21 mouse cellular contexts compared by ENCODE assay signal in the genomic region with DNA sequence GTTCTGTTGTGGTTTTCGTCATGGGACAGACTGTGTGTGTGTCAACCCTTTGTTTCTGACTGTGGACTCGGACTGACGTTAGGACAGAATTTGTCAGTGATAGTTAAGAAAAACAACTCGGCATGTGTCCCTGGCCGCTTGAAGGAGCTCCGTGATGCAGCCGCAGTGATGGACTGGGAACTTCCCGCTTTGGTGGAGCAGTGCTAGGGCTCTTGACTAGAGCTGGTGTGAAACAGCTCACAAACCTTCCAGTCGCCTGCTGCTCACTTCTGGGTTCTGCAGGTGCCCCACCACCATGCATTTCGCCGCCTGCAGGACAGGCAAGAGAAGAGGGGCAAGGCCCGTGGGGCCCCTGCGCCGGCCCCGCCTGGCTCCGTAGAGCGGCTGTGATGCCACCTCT. TPM values are rescaled to one million over a fixed set of nuclear protein-coding genes. Genes with fewer than 3 reads are reported as not detected.
DNase-seq lines count a peak whose midpoint lies in the region; ATAC-seq and TF ChIP-seq lines count a peak whose summit lies in the region.
"Had no signal": no experiment of that assay in that cellular context is flagged by ENCODE, and none has a peak within 500 bp of the region (broad histone marks: within the 10 kb centered on the region; RNA-seq: fewer than 3 reads in every experiment).

No protein-coding gene starts in this region.

- no peak for ATAC-seq in heart, embryonic 12.5 days (ENCODE audit: insufficient number of reproducible peaks, low FRiP score)
- ATAC-seq in megakaryocyte, adult 5-6 weeks (ENCODE audit: poor library complexity, severe bottlenecking): peak; percentile 59
- ATAC-seq in forebrain, postnatal 0 days: no peak
- ATAC-seq: midbrain, embryonic 16.5 days had no signal

- WGBS in heart, embryonic 12.5 days: 66% methylated on average over 17 of the region's 17 CpGs
- WGBS in forebrain, postnatal 0 days: 74% methylated on average over 12 of the region's 17 CpGs

- in situ Hi-C loops in ES-E14 (cut with MboI; ENCODE audit: low sequenced_read_pairs in 2 of 2, unreplicated experiment in 2 of 2): no loop called here

- H3K27ac ChIP-seq in heart, embryonic 12.5 days (ENCODE audit: poor library complexity, severe bottlenecking): no peak overlapping the region
- H3K27ac ChIP-seq in ES-E14 (ENCODE audit: insufficient read depth, low read depth, low read length, poor library complexity, severe bottlenecking): no peak overlapping the region
- no peak overlapping the region for H3K27ac ChIP-seq in forebrain, postnatal 0 days (ENCODE audit: low read depth, low read length)
- H3K27ac ChIP-seq: embryonic facial prominence, embryonic 12.5 days; hindbrain, embryonic 10.5 days; kidney, embryonic 15.5 days; limb, embryonic 13.5 days had no signal

- DNase-seq in heart, adult 9 months (ENCODE audit: low spot score in 2 of 2): no peak
- DNase-seq in A20 (ENCODE audit: low read depth, low spot score) (peak; percentile 79), ES-E14 (ENCODE audit: low read depth, low spot score) (no peak)
- DNase-seq in testis, postnatal 10 days (ENCODE audit: low spot score): no peak
- no peak for DNase-seq in forebrain, postnatal 0 days
- DNase-seq: B cell, adult 2 months; cerebellum, adult 11-12 months; cerebellum, postnatal 36 days; gastrocnemius, postnatal 14 days; lung, embryonic 14.5 days had no signal

- TF ChIP-seq CTCF in forebrain, postnatal 0 days (IDR thresholded peaks at IDR 0.05; ENCODE audit: low read depth): no peak

- peak overlapping the region; percentile 57 for H3K4me2 ChIP-seq in heart, embryonic 12.5 days
- H3K4me2 ChIP-seq in forebrain, postnatal 0 days (ENCODE audit: low read depth): no peak overlapping the region
- H3K4me2 ChIP-seq: embryonic facial prominence, embryonic 12.5 days; kidney, embryonic 15.5 days; limb, embryonic 13.5 days; lung, embryonic 14.5 days had no signal

- peaks cover 5% of the 10 kb centered on the region for H3K4me1 ChIP-seq in heart, embryonic 12.5 days (replicated peaks)
- H3K4me1 ChIP-seq in ES-E14 (ENCODE audit: control insufficient read depth in 2 of 2, insufficient read depth in 2 of 2, low read length in 2 of 2, poor library complexity in 1 of 2): peaks cover 2 to 4% of the 10 kb centered on the region in 2 experiments; a peak in 1 of 4 replicates
- no peaks in the 10 kb centered on the region for H3K4me1 ChIP-seq in forebrain, postnatal 0 days (ENCODE audit: insufficient read depth)
- H3K4me1 ChIP-seq: embryonic facial prominence, embryonic 12.5 days; hindbrain, embryonic 10.5 days; kidney, embryonic 15.5 days; limb, embryonic 13.5 days had no signal

- H3K4me3 ChIP-seq in heart, embryonic 12.5 days: no peak overlapping the region
- peak overlapping the region; percentile 52 to 55 for H3K4me3 ChIP-seq in ES-E14 (ENCODE audit: insufficient read depth in 1 of 2, low read depth in 1 of 2, low read length in 2 of 2, poor library complexity in 1 of 2, severe bottlenecking in 1 of 2)
- H3K4me3 ChIP-seq in forebrain, postnatal 0 days (ENCODE audit: low read depth, low read length): no peak overlapping the region
- H3K4me3 ChIP-seq: embryonic facial prominence, embryonic 12.5 days; hindbrain, embryonic 10.5 days; kidney, embryonic 15.5 days; limb, embryonic 13.5 days had no signal

- H3K9me3 ChIP-seq in heart, embryonic 12.5 days (replicated peaks): 0 out of 2 replicates have a peak, but pooled peaks cover 3% of the 10 kb centered on the region
- H3K9me3 ChIP-seq in ES-E14 (ENCODE audit: control insufficient read depth, insufficient read depth, low read depth, low read length): no peaks in the 10 kb centered on the region
- no peaks in the 10 kb centered on the region for H3K9me3 ChIP-seq in forebrain, postnatal 0 days (ENCODE audit: low read length)
- H3K9me3 ChIP-seq: embryonic facial prominence, embryonic 12.5 days; hindbrain, embryonic 10.5 days; kidney, embryonic 15.5 days; limb, embryonic 13.5 days had no signal

- H3K27me3 ChIP-seq in heart, embryonic 12.5 days (replicated peaks): no peaks in the 10 kb centered on the region
- H3K27me3 ChIP-seq in forebrain, postnatal 0 days (ENCODE audit: insufficient read depth, low read length): no peaks in the 10 kb centered on the region
- H3K27me3 ChIP-seq: embryonic facial prominence, embryonic 12.5 days; kidney, embryonic 15.5 days; limb, embryonic 13.5 days had no signal

- H3K36me3 ChIP-seq in heart, embryonic 12.5 days: no peaks in the 10 kb centered on the region
- no peaks in the 10 kb centered on the region for H3K36me3 ChIP-seq in ES-E14 (ENCODE audit: control insufficient read depth, insufficient read depth, low read length, poor library complexity, severe bottlenecking)
- no peaks in the 10 kb centered on the region for H3K36me3 ChIP-seq in forebrain, postnatal 0 days (ENCODE audit: insufficient read depth)
- H3K36me3 ChIP-seq: embryonic facial prominence, embryonic 12.5 days; hindbrain, embryonic 10.5 days; kidney, embryonic 15.5 days; limb, embryonic 13.5 days had no signal

- H3K9ac ChIP-seq in heart, embryonic 12.5 days: no peak overlapping the region
- peak overlapping the region; percentile 14; the same call in 1 of the 2 replicates for H3K9ac ChIP-seq in ES-E14 (ENCODE audit: insufficient read depth, low read depth, low read length, poor library complexity, severe bottlenecking)
- no peak overlapping the region for H3K9ac ChIP-seq in forebrain, postnatal 0 days
- H3K9ac ChIP-seq: embryonic facial prominence, embryonic 12.5 days; kidney, embryonic 15.5 days; limb, embryonic 13.5 days; lung, embryonic 14.5 days had no signal

TF ChIP-seq in ES-E14, 5 proteins besides CTCF, POLR2A, EP300 and RAD21:
- no peak for TF ChIP-seq CHD2 (IDR thresholded peaks at IDR 0.05; ENCODE audit: low read depth, low read length)

RNA-seq across cellular contexts. Expression of gene Ffar2, which starts 8.7 kb away (rescaled TPM):
- not detected in 2 replicates for polyA plus RNA-seq in heart, embryonic 12.5 days (2016; fragmentation: Nextera tagmentation; extraction: Ambion mirVana)
- total RNA-seq in ES-E14 (2012; rRNA removed): not detected in 2 replicates
- 3.4 and 4.0 TPM in 2 replicates for total RNA-seq in megakaryocyte, adult 5-6 weeks (2015)
- 12.2 and 15.3 TPM in 2 replicates for total RNA-seq in megakaryocyte, adult 5-6 weeks (2017)
- total RNA-seq in forebrain, postnatal 0 days (2014; rRNA removed): not detected in 2 replicates
- 0.07 TPM in 1 of 2 replicates, not detected in the other for polyA plus RNA-seq in forebrain, postnatal 0 days (2015; fragmentation: Nextera tagmentation; extraction: Ambion mirVana)
- total RNA-seq: layer of hippocampus, adult 18-20 months had no signal
- polyA plus RNA-seq: embryonic facial prominence, embryonic 12.5 days; hindbrain, embryonic 10.5 days; limb, embryonic 13.5 days; neural tube, embryonic 11.5 days had no signal

RNA-seq across cellular contexts. Expression of gene Ffar3, which starts 23.7 kb away (rescaled TPM):
- polyA plus RNA-seq in heart, embryonic 12.5 days (2016; fragmentation: Nextera tagmentation; extraction: Ambion mirVana): not detected in 2 replicates
- total RNA-seq in ES-E14 (2012; rRNA removed): 1.0 and 1.2 TPM in 2 replicates
- not detected in 2 replicates for total RNA-seq in megakaryocyte, adult 5-6 weeks (2015)
- not detected in 2 replicates for total RNA-seq in megakaryocyte, adult 5-6 weeks (2017)
- not detected in 2 replicates for total RNA-seq in forebrain, postnatal 0 days (2014; rRNA removed)
- 0.09 TPM in 1 of 2 replicates, not detected in the other for polyA plus RNA-seq in forebrain, postnatal 0 days (2015; fragmentation: Nextera tagmentation; extraction: Ambion mirVana)
- total RNA-seq: gastrocnemius, postnatal 14 days; layer of hippocampus, adult 18-20 months had no signal
- polyA plus RNA-seq: frontal cortex, adult 2 months; hindbrain, embryonic 10.5 days; limb, embryonic 13.5 days; lung, embryonic 14.5 days; midbrain, embryonic 16.5 days; neural tube, embryonic 11.5 days; thymus, postnatal 0 days had no signal

RNA-seq across cellular contexts. Expression of gene Ffar1, which starts 29.1 kb away (rescaled TPM):
- not detected in 2 replicates for polyA plus RNA-seq in heart, embryonic 12.5 days (2016; fragmentation: Nextera tagmentation; extraction: Ambion mirVana)
- 0.04 and 0.16 TPM in 2 replicates for total RNA-seq in ES-E14 (2012; rRNA removed)
- total RNA-seq in megakaryocyte, adult 5-6 weeks (2015): 0.09 TPM in 1 of 2 replicates, not detected in the other
- 0.07 TPM in 1 of 2 replicates, not detected in the other for total RNA-seq in megakaryocyte, adult 5-6 weeks (2017)
- 0.08 TPM in 1 of 2 replicates, not detected in the other for total RNA-seq in forebrain, postnatal 0 days (2014; rRNA removed)
- polyA plus RNA-seq in forebrain, postnatal 0 days (2015; fragmentation: Nextera tagmentation; extraction: Ambion mirVana): not detected in 2 replicates
- total RNA-seq: gastrocnemius, postnatal 14 days; layer of hippocampus, adult 18-20 months had no signal
- polyA plus RNA-seq: embryonic facial prominence, embryonic 12.5 days; frontal cortex, adult 2 months; hindbrain, embryonic 10.5 days; kidney, embryonic 15.5 days; limb, embryonic 13.5 days; lung, embryonic 14.5 days; midbrain, embryonic 16.5 days; neural tube, embryonic 11.5 days; thymus, postnatal 0 days had no signal

RNA-seq across cellular contexts. Expression of gene Krtdap, which starts 44.6 kb away (rescaled TPM):
- polyA plus RNA-seq in heart, embryonic 12.5 days (2016; fragmentation: Nextera tagmentation; extraction: Ambion mirVana): not detected in 2 replicates
- total RNA-seq in ES-E14 (2012; rRNA removed): 3.2 and 4.9 TPM in 2 replicates
- total RNA-seq in megakaryocyte, adult 5-6 weeks (2015): not detected in 2 replicates
- not detected in 2 replicates for total RNA-seq in megakaryocyte, adult 5-6 weeks (2017)
- not detected in 2 replicates for total RNA-seq in forebrain, postnatal 0 days (2014; rRNA removed)
- polyA plus RNA-seq in forebrain, postnatal 0 days (2015; fragmentation: Nextera tagmentation; extraction: Ambion mirVana): 1.4 and 1.5 TPM in 2 replicates
- total RNA-seq: layer of hippocampus, adult 18-20 months had no signal
- polyA plus RNA-seq: frontal cortex, adult 2 months; hindbrain, embryonic 10.5 days; lung, embryonic 14.5 days; midbrain, embryonic 16.5 days; neural tube, embryonic 11.5 days had no signal

RNA-seq across cellular contexts. Expression of gene Cd22, which starts 47.9 kb away (rescaled TPM):
- not detected in 2 replicates for polyA plus RNA-seq in heart, embryonic 12.5 days (2016; fragmentation: Nextera tagmentation; extraction: Ambion mirVana)
- total RNA-seq in ES-E14 (2012; rRNA removed): 0.16 and 0.45 TPM in 2 replicates
- 1.9 and 2.7 TPM in 2 replicates for total RNA-seq in megakaryocyte, adult 5-6 weeks (2015)
- total RNA-seq in megakaryocyte, adult 5-6 weeks (2017): 10.5 and 10.8 TPM in 2 replicates
- not detected in 2 replicates for total RNA-seq in forebrain, postnatal 0 days (2014; rRNA removed)
- 0.10 TPM in 1 of 2 replicates, not detected in the other for polyA plus RNA-seq in forebrain, postnatal 0 days (2015; fragmentation: Nextera tagmentation; extraction: Ambion mirVana)
- total RNA-seq: layer of hippocampus, adult 18-20 months had no signal
- polyA plus RNA-seq: hindbrain, embryonic 10.5 days; midbrain, embryonic 16.5 days had no signal

Comparison
In these comparisons a context has a peak if more than half of its experiments do, and no peak if none do; other contexts are left out.
1. H3K4me3 ChIP-seq: peak in ES-E14 (2 of 2); none in heart, embryonic 12.5 days (single experiment) and forebrain, postnatal 0 days (single experiment).